Mouse (Mus musculus) lung, adult 2 months (tissue): ENCODE measurements at regions not wholly inside any gene's neighbourhood (a gene's known extent, or its start where the extent isn't known, plus 50 kb on each side); places are given as distances from the start of the nearest gene placed in this dataset.

Source experiments
- DNase-seq: peaks from one replicate; pipeline ENCODE4 v3.0.0; 2022
- H3K4me1 ChIP-seq: fragments of 200-500 bp; 2 replicates; pipeline ENCODE4 v1.6.1; 2011; ENCODE audit warnings: low read length; ENCODE audit not compliant: control insufficient read depth, insufficient read depth
- H3K4me3 ChIP-seq: fragments of 200-500 bp; replicated peaks from 2 replicates; pipeline ENCODE3; 2011; ENCODE audit warnings: low read depth, mild to moderate bottlenecking, control low read depth, low read length; ENCODE audit errors: extremely low read depth
- CTCF ChIP-seq: fragments of 200-500 bp; IDR thresholded peaks from 2 replicates; pipeline ENCODE4 v1.5.1; 2011; ENCODE audit warnings: mild to moderate bottlenecking, low read length, control low read depth; ENCODE audit not compliant: insufficient read depth
- POLR2A ChIP-seq: fragments of 200-500 bp; IDR thresholded peaks from 2 replicates; pipeline ENCODE4 v1.6.1; 2011; ENCODE audit warnings: low read depth, mild to moderate bottlenecking, control low read depth, low read length, borderline replicate concordance; ENCODE audit errors: extremely low read depth
- WGBS: fragments of 180-500 bp; shearing (Covaris S2); methylation state at CpG from one replicate; pipeline ENCODE4 v1.1.7; 2018; 5-methylcytosine and 5-hydroxymethylcytosine counted together

DNA sequence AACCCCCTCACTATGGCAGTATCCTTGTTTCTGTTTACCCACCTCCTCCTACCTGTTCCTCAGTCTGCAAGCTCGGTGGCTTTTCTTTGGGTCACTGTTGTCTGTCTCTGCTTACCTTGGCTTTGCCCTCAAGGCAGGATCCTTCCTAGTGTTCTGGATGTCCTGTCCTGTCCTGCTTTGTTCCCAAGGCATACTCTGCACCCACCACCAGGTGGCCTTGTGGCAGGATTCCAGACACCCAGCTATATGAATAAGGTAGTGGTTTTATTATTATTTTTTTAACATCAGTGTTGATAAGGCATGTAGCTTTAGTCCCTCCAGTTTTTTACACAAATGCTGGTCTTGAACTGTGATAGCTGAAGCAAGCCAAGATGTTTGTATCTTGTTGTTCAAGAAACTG lies 478.7 kb downstream of the 1700129C05Rik start:
- no peak for DNase-seq
- no peak overlapping the region for H3K4me3 ChIP-seq
- peak; percentile 39 for TF ChIP-seq CTCF
- no peak for TF ChIP-seq POLR2A
- WGBS = 27% methylated on average over 1 of the region's 1 CpGs
- no peaks in the 10 kb centered on the region for H3K4me1 ChIP-seq

DNA sequence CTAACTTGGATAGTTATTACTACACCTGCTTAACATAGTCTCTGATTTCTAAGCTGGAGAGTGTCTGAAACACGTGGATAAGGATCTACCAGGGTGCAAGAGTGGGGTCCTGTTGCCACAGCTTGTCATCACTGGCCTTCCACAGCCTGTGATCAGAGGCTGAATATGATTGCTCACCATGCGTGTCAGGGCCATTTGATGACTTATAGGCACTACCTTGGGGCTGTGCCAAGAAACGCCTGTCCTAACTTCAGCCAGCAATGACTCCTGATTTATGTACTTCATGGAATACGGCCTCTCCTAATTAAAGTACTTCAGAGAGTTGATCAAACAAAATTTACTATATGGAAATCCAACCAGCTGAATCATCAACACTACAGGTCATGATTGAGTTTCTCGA lies 480.1 kb downstream of the 1700129C05Rik start:
- no peak for DNase-seq
- Histone ChIP-seq H3K4me3 (no peak overlapping the region), H3K4me1 (no peaks in the 10 kb centered on the region)
- WGBS = 61% methylated on average over 5 of the region's 5 CpGs
- no peak for TF ChIP-seq POLR2A
- TF ChIP-seq CTCF = no peak

DNA sequence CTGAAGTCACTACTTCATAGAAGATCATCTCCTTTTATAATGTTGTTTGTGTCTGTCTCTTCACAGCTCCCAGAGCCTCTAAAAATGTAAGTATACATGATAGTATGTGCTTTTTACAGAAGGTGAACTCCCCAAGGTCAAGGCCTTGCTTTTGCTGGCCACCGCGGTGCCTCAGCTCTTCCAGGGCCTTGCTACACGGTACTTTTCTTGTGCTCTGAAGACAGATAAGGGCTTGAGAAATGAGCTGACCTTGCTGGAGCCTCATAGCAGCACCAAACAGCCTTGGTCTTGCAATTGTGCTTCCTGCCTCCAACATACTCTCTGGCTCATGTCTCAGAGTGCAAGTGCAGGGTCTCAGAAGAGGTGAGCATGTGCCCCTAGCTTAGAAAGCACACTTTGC lies 481.3 kb downstream of the 1700129C05Rik start:
- Histone ChIP-seq H3K4me3 (no peak overlapping the region), H3K4me1 (no peaks in the 10 kb centered on the region)
- DNase-seq = no peak
- TF ChIP-seq POLR2A = no peak
- TF ChIP-seq CTCF = no peak
- WGBS = 34% methylated on average over 3 of the region's 3 CpGs

DNA sequence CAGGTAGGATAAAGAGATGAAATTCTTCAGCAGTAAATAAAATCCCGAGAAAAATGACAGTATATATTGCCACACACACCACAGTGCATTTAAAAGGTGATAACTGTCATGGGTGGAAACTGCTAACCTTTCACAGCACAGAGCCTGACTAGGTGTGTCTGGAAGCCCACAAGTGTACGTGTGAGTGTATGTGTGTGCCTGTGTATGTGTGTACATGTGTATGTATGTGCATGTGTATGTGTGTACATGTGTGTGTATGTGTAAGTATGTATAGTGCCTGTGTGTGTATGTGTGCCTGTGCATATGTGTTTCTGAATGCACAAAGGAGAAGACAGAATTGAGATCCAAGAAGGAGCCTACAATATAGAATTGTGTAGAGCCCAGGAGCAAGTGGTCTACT lies 485.4 kb downstream of the 1700129C05Rik start:
- TF ChIP-seq CTCF (no peak), POLR2A (no peak)
- whole genome bisulfite sequencing = 70% methylated on average over 2 of the region's 2 CpGs

DNA sequence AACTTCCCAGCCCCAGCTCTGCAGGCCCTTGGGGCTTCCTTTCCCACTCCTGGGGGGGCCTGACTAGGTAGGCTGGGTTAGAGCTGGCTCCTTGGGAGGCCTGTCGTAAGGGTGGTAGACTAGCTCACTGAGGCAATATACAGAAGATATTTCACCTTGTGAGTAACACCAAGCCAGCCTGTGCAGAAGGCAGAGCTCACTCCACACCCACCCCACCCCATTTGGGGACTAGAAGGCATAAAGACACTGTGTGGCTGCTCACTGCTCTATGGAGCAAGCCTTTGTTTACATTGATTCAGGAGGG lies 485.8 kb downstream of the 1700129C05Rik start:
- no peaks in the 10 kb centered on the region for H3K4me1 ChIP-seq
- no peak for DNase-seq
- no peak overlapping the region for H3K4me3 ChIP-seq
- 42% methylated on average over 1 of the region's 1 CpGs for WGBS
- TF ChIP-seq CTCF = no peak
- TF ChIP-seq POLR2A = no peak

More for the DNA sequence above, 485.4 kb downstream of the 1700129C05Rik start:
- no peak overlapping the region for H3K4me3 ChIP-seq
- no peaks in the 10 kb centered on the region for H3K4me1 ChIP-seq
- no peak for DNase-seq

DNA sequence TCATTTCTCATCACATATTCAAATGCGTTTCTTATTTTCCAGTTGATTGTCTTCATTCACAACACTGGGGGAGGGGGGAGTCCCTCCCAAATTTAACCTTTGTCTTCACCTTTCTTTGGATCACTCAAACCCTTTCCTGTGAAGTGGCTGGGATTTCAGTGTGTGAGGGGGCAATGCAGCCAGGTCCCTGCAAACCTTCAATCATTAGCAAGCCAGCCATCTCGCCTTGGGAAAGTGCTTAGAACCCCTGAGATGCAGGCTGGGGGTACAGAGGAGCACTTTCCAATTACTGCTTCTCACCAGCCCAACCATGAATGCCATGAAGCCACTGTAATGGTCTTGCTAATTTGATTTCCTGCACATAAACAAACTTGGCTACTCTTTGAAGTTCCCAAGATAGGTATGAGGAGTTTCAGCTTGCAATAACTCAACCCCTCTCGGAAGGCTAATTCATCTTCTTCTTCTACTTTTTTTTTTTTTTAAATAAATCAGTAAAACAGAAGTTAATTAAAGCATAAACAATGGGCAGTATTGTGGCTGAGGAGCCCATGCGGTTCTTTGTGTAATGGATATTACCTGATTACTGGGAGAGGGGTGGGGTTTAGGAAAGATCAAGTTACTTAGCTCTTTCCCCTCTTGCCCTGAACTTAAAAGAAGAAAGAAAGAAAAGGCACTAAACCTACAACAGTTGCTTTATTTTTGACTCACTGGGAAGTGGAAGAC lies 486.3 kb downstream of the 1700129C05Rik start:
- Histone ChIP-seq H3K4me3 (no peak overlapping the region), H3K4me1 (no peaks in the 10 kb centered on the region)
- 59% methylated on average over 4 of the region's 4 CpGs for WGBS
- DNase-seq = no peak
- TF ChIP-seq POLR2A (no peak), CTCF (no peak)

DNA sequence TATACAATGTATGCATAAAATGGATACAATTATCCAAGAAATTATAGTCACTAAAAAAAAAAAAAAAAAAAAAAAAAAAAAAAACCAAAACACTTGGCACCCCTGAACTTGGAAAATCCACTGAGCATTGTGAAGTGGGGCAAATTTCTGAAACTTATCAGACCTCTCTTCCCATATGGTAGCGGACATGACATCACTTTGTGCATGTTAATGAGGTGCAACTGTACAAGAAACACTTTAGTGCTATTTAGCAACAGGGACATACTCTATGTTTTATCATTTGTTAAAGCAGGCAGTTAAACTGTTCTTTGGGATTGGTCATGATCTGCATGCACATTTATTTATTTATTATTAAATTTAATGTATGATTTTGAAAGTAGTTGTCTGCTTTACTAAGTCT lies 489.7 kb downstream of the 1700129C05Rik start:
- WGBS = 69% methylated on average over 1 of the region's 1 CpGs
- no peak overlapping the region for H3K4me3 ChIP-seq
- no peak for DNase-seq
- H3K4me1 ChIP-seq = no peaks in the 10 kb centered on the region
- TF ChIP-seq POLR2A (no peak), CTCF (no peak)

DNA sequence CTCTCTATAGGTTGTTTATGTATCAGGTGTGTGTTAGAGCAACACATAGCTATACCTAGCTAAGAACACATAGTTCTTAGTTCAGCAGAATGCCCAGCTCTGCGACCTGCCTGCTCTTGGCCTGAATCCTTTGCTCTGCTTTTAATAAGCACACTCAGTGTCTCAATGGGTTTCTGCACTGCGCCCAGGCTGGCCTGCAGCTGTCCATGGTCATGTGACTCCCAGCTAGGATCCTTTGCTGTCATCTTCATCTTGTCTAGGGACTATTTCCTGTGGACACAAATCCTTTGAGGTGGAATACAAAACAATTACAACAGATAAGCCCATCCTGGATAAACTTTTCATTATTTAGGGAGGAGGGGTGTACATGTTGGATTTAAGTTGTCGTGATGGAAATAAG lies 490.7 kb downstream of the 1700129C05Rik start:
- Histone ChIP-seq H3K4me1 (no peaks in the 10 kb centered on the region), H3K4me3 (no peak overlapping the region)
- no peak for DNase-seq
- TF ChIP-seq CTCF = no peak
- no peak for TF ChIP-seq POLR2A
- 79% methylated on average over 3 of the region's 3 CpGs for WGBS

DNA sequence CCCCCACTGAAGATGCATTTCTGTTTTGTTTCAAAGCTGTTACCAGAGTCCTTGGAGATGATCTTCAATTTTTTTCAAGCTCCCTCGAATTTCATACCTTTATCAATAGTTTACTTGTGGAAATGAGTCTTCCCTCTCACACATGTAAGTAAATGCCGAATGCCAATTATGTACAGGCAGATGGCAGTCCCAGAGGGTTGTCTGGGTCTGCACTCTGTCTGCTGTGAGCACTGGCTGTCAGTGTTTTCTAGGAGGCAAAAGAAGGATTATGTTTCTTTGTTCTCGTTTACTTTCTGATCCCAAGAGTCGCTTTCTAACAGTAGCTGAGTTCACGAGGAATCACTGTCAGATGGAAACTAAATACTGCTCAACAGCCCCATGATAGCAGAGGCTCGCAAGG lies 491.5 kb downstream of the 1700129C05Rik start:
- DNase-seq = no peak
- Histone ChIP-seq H3K4me1 (no peaks in the 10 kb centered on the region), H3K4me3 (no peak overlapping the region)
- TF ChIP-seq POLR2A (no peak), CTCF (no peak)
- 61% methylated on average over 6 of the region's 6 CpGs for WGBS

DNA sequence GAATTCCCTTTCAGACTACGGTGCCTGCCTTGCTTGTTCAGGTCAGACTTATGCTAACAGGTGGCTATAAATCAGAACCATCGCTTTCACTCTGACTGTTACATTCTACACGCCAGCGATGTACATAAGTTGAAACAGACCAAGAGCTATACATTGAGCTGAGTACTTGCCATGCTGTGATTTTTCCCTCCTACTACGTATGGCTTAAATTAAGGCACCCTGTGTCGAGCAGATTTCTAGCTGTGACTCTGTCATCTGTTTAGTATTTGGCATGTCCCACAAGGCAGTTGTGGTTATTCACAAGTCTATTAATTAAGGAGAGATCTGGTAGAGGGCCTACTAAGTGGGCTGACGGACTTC lies 504.4 kb downstream of the 1700129C05Rik start:
- H3K4me3 ChIP-seq = no peak overlapping the region
- no peak for DNase-seq
- 94% methylated on average over 7 of the region's 7 CpGs for WGBS
- TF ChIP-seq POLR2A (no peak), CTCF (no peak)
- no peaks in the 10 kb centered on the region for H3K4me1 ChIP-seq
